Mouse (Mus musculus) embryonic facial prominence, embryonic 11.5 days (tissue): ENCODE results near the gene Tspan7. TPM values are rescaled to one million over a fixed set of nuclear protein-coding genes. Genes with fewer than 3 reads are reported as not detected.

Experiments
- ATAC-seq: fragments of 200-750 bp; cut with Nextera tagmentation; replicated peaks from 2 replicates; pipeline ENCODE4 v1.8.0; 2017; ENCODE audit warnings: low read depth; ENCODE audit not compliant: insufficient number of reproducible peaks, low FRiP score, low TSS enrichment
- DNase-seq: peaks from one replicate; pipeline ENCODE4 v3.0.0-alpha.2; 2015; ENCODE audit warnings: low spot score
- H3K27ac ChIP-seq: fragments of 300-500 bp; sonication (generic); replicated peaks from 2 replicates; pipeline ENCODE4 v1.5.1; 2014; ENCODE audit warnings: mild to moderate bottlenecking, low read depth, low read length, control low read depth
- H3K27me3 ChIP-seq: fragments of 300-500 bp; sonication (generic); 2 replicates; pipeline ENCODE4 v1.6.1; 2014; ENCODE audit warnings: mild to moderate bottlenecking, low read length, moderate library complexity, mixed read lengths; ENCODE audit not compliant: control insufficient read depth, insufficient read depth
- H3K36me3 ChIP-seq: fragments of 300-500 bp; sonication (generic); replicated peaks from 2 replicates; pipeline ENCODE4 v1.6.1; 2014; ENCODE audit warnings: low read depth, mild to moderate bottlenecking, low read length, moderate library complexity, mixed read lengths; ENCODE audit not compliant: control insufficient read depth, insufficient read depth
- H3K4me1 ChIP-seq: fragments of 300-500 bp; sonication (generic); 2 replicates; pipeline ENCODE4 v1.6.1; 2014; ENCODE audit warnings: low read length, mixed read lengths; ENCODE audit not compliant: control insufficient read depth, insufficient read depth
- H3K4me2 ChIP-seq: fragments of 300-500 bp; sonication (generic); 2 replicates; pipeline ENCODE4 v1.6.1; 2014; ENCODE audit warnings: low read depth, mild to moderate bottlenecking, control low read depth, low read length, moderate library complexity
- H3K4me3 ChIP-seq: fragments of 300-500 bp; sonication (generic); 2 replicates; pipeline ENCODE4 v1.5.1; 2014; ENCODE audit warnings: low read depth, low read length, control low read depth
- H3K9ac ChIP-seq: fragments of 300-500 bp; sonication (generic); replicated peaks from 2 replicates; pipeline ENCODE4 v1.6.1; 2014; ENCODE audit warnings: mild to moderate bottlenecking, control low read depth, low read length
- H3K9me3 ChIP-seq: fragments of 300-500 bp; sonication (generic); replicated peaks from 2 replicates; pipeline ENCODE4 v1.6.1; 2016; ENCODE audit warnings: mild to moderate bottlenecking, low read length, inconsistent platforms, mixed read lengths; ENCODE audit not compliant: control insufficient read depth
- WGBS: fragments of 180-500 bp; shearing (Covaris S2); extraction: QIAGEN DNeasy Blood & Tissue Kit; methylation state at CpG from one replicate; pipeline ENCODE4 v1.1.7; 2014; 5-methylcytosine and 5-hydroxymethylcytosine counted together
- polyA plus RNA-seq: library from polyadenylated mRNA; unstranded; fragments of >200 nt; fragmentation: Nextera tagmentation; extraction: Ambion mirVana; gene quantifications from 2 replicates; pipeline ENCODE4 v1.2.1, GENCODE M21; 2014

The Tspan7 gene
- 73.9 and 79.4 TPM in 2 replicates for polyA plus RNA-seq

DNA sequence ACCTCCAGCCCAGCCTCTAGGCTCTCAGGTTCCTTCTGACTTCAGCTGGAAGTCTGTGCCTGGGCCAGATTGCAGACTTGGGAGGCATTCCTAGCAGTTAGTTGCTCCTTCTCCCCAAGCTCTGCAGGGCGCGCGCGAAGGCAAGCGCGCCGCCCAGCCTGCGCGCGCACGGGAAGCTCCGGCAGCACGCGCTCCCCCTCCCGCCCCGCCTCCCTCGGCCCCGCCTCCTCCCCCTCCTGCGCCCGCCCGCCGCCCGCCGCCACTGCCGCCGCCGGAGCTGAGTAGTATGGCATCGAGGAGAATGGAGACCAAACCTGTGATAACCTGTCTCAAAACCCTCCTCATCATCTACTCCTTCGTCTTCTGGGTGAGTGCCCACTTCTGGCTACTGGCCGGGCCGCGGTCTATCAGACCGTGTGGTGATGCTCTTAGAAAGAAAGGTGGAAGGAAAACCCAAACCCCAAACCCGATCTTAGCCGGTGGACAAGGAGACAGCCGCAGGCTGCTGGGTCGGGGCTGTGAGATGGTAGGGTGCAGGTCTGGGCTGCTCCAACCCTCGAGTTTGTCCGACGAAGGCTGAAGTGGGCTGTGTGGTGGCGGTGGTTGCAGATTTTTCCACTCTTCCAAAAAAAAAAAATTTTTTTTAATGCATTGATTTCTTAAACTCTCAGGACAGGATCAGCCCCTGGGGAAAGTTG lies at the start of gene Tspan7:
Gene Tspan7, plus strand, starts transcription at position 287 of the 698 bp plus-strand sequence.
- H3K36me3 ChIP-seq: no peaks in the 10 kb centered on the region
- peak within 1 kb of the TSS; percentile 46 for H3K4me2 ChIP-seq
- H3K27ac ChIP-seq: no peak within 1 kb of the TSS
- H3K4me1 ChIP-seq: no peaks in the 10 kb centered on the region
- WGBS: 16% methylated on average over 33 of the region's 41 CpGs
- DNase-seq (peak; percentile 74), ATAC-seq (peak; percentile 85)
- H3K27me3 ChIP-seq: no peaks in the 10 kb centered on the region
- peak within 1 kb of the TSS; percentile 44 for H3K4me3 ChIP-seq
- H3K9ac ChIP-seq: peak within 1 kb of the TSS; percentile 50
- no peaks in the 10 kb centered on the region for H3K9me3 ChIP-seq

DNA sequence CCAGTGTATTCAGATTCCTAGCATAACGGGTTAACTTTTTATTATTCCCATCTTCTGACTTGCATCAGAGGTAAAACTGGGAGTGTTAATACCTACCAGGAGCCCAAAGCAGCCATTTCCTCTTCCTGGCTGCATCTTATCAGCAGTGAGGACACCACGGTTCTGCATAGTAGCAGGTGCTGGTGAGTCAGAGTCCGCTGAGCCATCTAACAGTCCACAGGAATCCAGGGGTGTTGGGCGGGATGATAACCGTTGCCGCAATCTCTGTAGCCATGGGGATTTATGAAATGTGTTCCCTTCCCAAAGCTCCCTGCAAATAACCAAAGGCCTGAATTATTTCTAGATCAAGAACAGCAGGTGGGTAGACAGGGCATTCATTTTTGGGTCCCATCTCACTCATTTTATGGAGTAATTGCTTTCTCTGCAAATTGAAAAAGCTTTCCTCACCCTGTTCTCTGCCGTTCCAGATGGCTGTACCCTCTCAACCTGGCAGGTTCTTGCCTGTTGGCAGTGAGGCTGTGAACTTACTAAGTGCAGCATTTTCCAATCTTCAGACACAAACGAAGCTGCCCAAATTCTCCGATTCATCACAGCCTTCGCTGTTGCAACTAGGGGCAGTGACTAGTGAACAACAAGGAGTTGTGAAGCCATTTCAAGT lies 35.5 kb upstream of the Tspan7 start:
- Histone ChIP-seq H3K27ac (no peak overlapping the region), H3K9ac (no peak overlapping the region)
- WGBS: 87% methylated on average over 10 of the region's 10 CpGs

DNA sequence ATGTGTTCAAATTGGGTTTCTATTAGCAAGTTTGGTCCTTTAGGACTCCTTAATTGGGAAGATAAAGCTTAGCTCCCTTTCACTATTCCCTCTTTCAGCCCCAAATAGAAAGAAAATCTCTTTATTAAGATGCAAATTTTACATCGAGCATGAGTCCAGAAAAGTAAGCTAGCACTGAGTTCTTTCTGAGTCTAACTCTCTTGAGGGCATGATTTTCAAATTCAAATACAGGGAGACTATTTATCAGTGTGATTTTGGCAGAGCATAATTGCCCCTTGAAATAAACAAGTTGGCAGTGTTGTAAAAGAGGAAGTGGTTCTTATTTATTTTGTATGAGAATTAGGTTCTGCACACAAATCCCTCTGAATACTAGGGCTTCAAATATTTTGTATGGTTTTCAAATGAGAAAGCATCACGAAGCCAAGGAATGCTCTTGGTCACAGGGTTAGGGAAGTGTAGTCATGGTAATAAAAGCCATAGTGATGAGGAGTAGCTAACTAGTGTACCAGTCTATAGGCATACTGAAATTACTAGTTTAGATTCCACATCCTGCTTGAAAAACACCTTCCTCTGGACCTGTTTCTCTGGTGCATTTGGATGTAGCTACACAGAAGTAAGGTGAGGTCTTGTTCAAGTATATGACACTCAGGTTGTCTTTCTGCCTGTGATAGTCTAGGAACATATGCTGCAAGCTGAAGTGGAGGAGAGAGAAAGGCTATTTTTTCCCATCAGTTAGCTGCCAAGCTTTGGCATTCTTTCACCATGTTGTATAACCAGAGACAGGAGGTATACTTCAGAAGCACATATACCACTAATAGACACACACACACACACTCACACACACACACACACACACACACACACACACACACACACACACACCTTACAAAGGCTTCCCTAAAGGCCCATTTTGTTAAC lies 34.6 kb upstream of the Tspan7 start:
- no peak overlapping the region for H3K4me3 ChIP-seq
- ATAC-seq (no peak), DNase-seq (no peak)
- no peaks in the 10 kb centered on the region for H3K4me1 ChIP-seq
- H3K27me3 ChIP-seq: no peaks in the 10 kb centered on the region
- H3K27ac ChIP-seq: no peak overlapping the region
- no peaks in the 10 kb centered on the region for H3K9me3 ChIP-seq
- H3K4me2 ChIP-seq: no peak overlapping the region
- no peaks in the 10 kb centered on the region for H3K36me3 ChIP-seq
- 68% methylated on average over 2 of the region's 2 CpGs for WGBS
- no peak overlapping the region for H3K9ac ChIP-seq

More for the DNA sequence above, 35.5 kb upstream of the Tspan7 start:
- no peaks in the 10 kb centered on the region for H3K27me3 ChIP-seq
- H3K4me1 ChIP-seq: no peaks in the 10 kb centered on the region
- no peak for ATAC-seq
- DNase-seq: no peak
- no peak overlapping the region for H3K4me3 ChIP-seq
- no peak overlapping the region for H3K4me2 ChIP-seq
- no peaks in the 10 kb centered on the region for H3K36me3 ChIP-seq
- H3K9me3 ChIP-seq: no peaks in the 10 kb centered on the region

DNA sequence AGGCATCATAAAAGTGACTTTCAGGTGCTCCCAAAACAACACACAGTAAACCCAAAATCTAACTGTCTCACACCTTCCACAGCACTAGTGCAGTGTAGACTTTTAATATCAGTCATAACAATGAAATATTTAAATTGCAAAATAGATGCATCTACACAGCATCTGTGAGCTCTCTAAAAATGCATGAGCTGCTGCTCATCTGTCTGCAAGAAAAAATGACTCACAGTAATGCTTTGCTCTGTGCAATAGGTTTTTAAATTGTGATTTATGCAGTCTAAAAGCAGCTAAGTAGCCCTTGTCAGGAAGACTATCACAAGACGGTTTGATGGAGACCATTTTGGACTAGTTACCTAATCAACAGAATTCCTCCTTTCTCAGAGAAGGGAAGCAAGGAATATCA lies 31.2 kb upstream of the Tspan7 start:
- Histone ChIP-seq H3K27me3 (no peaks in the 10 kb centered on the region), H3K9ac (no peak overlapping the region), H3K4me1 (no peaks in the 10 kb centered on the region), H3K9me3 (no peaks in the 10 kb centered on the region), H3K4me2 (no peak overlapping the region), H3K27ac (no peak overlapping the region), H3K4me3 (no peak overlapping the region), H3K36me3 (no peaks in the 10 kb centered on the region)
- 33% methylated on average over 1 of the region's 1 CpGs for WGBS
- ATAC-seq (no peak), DNase-seq (no peak)

DNA sequence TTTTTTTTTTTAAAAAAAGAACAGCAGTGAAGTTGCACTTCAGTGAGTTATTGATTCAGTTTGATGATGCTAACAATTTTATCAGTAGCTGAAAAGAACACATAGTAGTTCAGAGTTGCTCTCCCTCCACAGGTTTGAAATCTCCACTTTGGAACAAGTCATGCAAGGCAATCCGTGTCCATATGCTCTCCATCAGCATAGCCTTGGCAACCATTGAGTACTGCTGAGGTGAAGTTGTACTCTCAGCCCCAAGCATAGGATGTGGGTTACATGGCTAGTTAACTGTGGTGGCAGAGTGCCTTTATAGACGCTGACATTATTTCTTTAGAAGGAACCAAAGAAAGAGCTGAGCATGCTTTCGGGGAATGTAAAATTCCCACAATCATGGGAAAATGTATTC lies 27.7 kb upstream of the Tspan7 start:
- no peaks in the 10 kb centered on the region for H3K9me3 ChIP-seq
- no peaks in the 10 kb centered on the region for H3K36me3 ChIP-seq
- no peak overlapping the region for H3K4me2 ChIP-seq
- H3K4me3 ChIP-seq: no peak overlapping the region
- no peaks in the 10 kb centered on the region for H3K4me1 ChIP-seq
- no peaks in the 10 kb centered on the region for H3K27me3 ChIP-seq
- ATAC-seq (no peak), DNase-seq (no peak)
- WGBS: 84% methylated on average over 3 of the region's 3 CpGs
- no peak overlapping the region for H3K9ac ChIP-seq
- no peak overlapping the region for H3K27ac ChIP-seq

DNA sequence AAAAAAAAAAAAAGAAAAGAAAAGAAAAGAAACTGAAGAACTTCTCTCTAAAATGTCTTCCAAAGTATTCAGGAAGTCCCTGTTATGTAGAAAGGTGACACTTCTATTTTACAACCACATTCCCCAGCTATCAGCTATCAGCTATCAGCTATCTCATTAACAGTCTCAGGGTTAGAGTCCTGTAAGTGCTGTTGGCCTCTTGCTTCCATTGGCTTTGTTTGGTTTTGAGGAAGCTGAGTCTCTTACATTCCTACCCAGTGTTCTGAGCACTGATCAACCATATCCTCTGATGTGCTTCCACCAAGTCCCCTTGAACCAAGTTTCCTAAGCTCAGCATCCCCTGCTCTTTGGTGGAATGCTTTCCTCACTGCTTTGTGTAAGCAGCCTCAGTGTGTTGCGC lies 7.9 kb upstream of the Tspan7 start:
- DNase-seq (no peak), ATAC-seq (no peak)
- no peaks in the 10 kb centered on the region for H3K27me3 ChIP-seq
- H3K4me3 ChIP-seq: no peak overlapping the region
- no peak overlapping the region for H3K27ac ChIP-seq
- WGBS: 97% methylated on average over 1 of the region's 1 CpGs
- H3K4me1 ChIP-seq: no peaks in the 10 kb centered on the region
- H3K9ac ChIP-seq: no peak overlapping the region
- H3K36me3 ChIP-seq: no peaks in the 10 kb centered on the region
- no peak overlapping the region for H3K4me2 ChIP-seq
- no peaks in the 10 kb centered on the region for H3K9me3 ChIP-seq

DNA sequence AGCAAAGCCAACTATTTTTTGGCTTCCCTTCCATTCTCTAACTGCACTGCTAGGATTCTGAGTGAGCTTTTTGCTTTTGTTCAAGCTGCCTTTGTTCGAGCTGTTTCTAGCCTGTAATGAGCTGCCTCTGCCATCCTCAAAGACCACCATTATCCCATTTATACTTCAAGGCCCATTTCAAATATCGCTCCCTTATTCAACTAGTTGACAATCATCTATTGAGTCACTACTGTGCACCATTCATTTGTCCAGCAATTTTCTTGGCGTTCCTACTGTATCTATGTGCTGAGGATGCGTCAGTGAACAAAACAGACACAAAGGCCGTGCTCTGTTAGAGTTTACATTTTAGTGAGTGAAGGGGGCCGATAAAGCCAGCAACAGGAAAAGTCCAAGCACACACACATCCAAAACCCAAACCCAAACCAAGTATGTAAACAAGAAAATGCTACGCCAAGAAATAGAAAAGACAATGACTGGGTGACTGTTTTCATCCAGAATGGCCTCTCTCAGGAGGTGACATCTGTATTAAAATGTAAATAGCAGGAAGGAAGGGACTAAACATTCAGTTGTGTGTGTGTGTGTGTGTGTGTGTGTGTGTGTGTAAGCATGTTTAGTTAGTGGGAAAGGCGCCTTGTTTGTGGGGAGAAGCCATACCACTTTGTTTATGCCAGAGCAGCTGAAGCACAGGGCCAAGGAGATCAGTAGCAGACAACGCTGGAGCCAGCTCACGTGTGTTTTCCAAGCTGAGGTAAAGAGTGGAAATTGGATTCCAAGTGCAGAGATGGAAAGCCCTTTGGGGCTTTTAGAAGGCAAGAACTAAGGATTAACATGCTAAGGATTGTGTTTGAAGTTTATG lies 5.7 kb upstream of the Tspan7 start:
- H3K27ac ChIP-seq: no peak overlapping the region
- H3K36me3 ChIP-seq: no peaks in the 10 kb centered on the region
- no peak overlapping the region for H3K4me2 ChIP-seq
- DNase-seq: no peak
- no peaks in the 10 kb centered on the region for H3K4me1 ChIP-seq
- ATAC-seq: no peak
- H3K4me3 ChIP-seq: no peak overlapping the region
- 75% methylated on average over 10 of the region's 10 CpGs for WGBS
- no peaks in the 10 kb centered on the region for H3K9me3 ChIP-seq
- no peaks in the 10 kb centered on the region for H3K27me3 ChIP-seq
- H3K9ac ChIP-seq: no peak overlapping the region
